Mouse (Mus musculus) midbrain, embryonic 11.5 days (tissue): ENCODE results near the gene Fdxr. TPM values are rescaled to one million over a fixed set of nuclear protein-coding genes. Genes with fewer than 3 reads are reported as not detected.

Source experiments
- ATAC-seq: fragments of 200-750 bp; cut with Nextera tagmentation; 2 replicates; pipeline ENCODE4 v1.8.0; 2017; ENCODE audit warnings: moderate TSS enrichment, moderate library complexity; ENCODE audit not compliant: low FRiP score
- DNase-seq: peaks from one replicate; pipeline ENCODE4 v3.0.0; 2015; ENCODE audit warnings: low spot score; ENCODE audit errors: missing footprints
- H3K27ac ChIP-seq: fragments of 300-500 bp; sonication (generic); 2 replicates; pipeline ENCODE4 v1.5.1; 2014; ENCODE audit warnings: low read depth, low read length
- H3K27me3 ChIP-seq: fragments of 300-500 bp; sonication (generic); 2 replicates; pipeline ENCODE4 v1.6.1; 2014; ENCODE audit warnings: mild to moderate bottlenecking, low read length, moderate library complexity, mixed read lengths; ENCODE audit not compliant: control insufficient read depth, insufficient read depth
- H3K36me3 ChIP-seq: fragments of 300-500 bp; sonication (generic); 2 replicates; pipeline ENCODE4 v1.6.1; 2014; ENCODE audit warnings: mild to moderate bottlenecking, low read length, moderate library complexity, mixed read lengths; ENCODE audit not compliant: control insufficient read depth, insufficient read depth
- H3K4me1 ChIP-seq: fragments of 300-500 bp; sonication (generic); 2 replicates; pipeline ENCODE4 v1.6.1; 2014; ENCODE audit warnings: low read length; ENCODE audit not compliant: control insufficient read depth, insufficient read depth
- H3K4me2 ChIP-seq: fragments of 300-500 bp; sonication (generic); 2 replicates; pipeline ENCODE4 v1.6.1; 2014; ENCODE audit warnings: mild to moderate bottlenecking, moderate library complexity
- H3K4me3 ChIP-seq: fragments of 300-500 bp; sonication (generic); 2 replicates; pipeline ENCODE4 v1.5.1; 2014; ENCODE audit warnings: low read depth, low read length
- H3K9ac ChIP-seq: fragments of 300-500 bp; sonication (generic); 2 replicates; pipeline ENCODE4 v1.6.1; 2014; ENCODE audit warnings: low read length
- H3K9me3 ChIP-seq: fragments of 300-500 bp; sonication (generic); 2 replicates; pipeline ENCODE4 v1.6.1; 2016; ENCODE audit warnings: low read length; ENCODE audit not compliant: control insufficient read depth
- WGBS: fragments of 180-500 bp; shearing (Covaris S2); extraction: QIAGEN DNeasy Blood & Tissue Kit; methylation state at CpG from one replicate; pipeline ENCODE4 v1.1.7; 2014; 5-methylcytosine and 5-hydroxymethylcytosine counted together
- polyA plus RNA-seq: library from polyadenylated mRNA; unstranded; fragments of >200 nt; fragmentation: Nextera tagmentation; extraction: Ambion mirVana; gene quantifications from 2 replicates; pipeline ENCODE4 v1.2.1, GENCODE M21; 2014

The Fdxr gene
- 11.2 and 12.7 TPM in 2 replicates for polyA plus RNA-seq

DNA sequence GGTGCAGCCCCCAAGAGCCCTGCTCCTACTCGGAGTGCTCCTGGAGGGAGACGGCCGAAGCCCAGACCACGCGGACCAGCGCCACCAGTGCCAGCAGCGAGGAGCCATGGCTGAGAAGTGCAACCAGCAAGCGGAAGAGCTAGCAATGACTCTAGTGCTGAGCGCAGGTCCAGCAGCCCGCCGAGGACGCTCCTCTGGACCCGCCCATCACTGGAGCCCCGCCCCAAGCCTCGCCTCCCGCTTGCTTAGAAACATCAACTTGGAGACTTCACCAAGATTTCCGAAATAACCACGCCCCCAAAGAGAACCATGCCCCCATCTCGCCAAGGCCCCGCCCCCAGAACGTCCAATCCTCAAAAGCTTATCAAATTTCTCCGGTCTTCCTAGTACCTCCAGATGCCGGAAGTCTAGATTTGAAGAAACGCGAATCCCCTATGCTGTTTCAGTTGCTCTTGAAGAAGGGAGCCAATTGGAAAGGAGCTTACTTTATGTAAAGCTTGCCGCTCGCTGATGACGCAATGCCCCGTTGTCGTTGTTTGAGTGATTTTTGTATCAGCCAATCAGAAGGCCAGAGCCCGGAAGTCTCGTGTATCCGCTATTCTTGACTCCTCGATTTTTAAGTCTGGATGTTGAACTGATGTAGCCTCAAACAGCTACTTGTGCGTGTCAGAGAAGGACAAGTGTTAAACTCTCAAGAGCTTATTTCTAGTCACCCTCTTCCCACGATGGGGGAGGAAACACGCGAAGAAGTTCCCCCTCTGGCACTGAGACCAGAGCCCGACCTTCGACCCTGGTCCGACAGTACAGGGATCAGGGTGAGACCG is at the start of gene Fdxr:
TSS of gene Fdxr (minus strand) at position 271 of the 824 bp plus-strand sequence.
- peak within 1 kb of the TSS; percentile 45 for H3K4me3 ChIP-seq
- under 1% methylated on average over 42 of the region's 42 CpGs for WGBS
- peak; percentile 95 for ATAC-seq

DNA sequence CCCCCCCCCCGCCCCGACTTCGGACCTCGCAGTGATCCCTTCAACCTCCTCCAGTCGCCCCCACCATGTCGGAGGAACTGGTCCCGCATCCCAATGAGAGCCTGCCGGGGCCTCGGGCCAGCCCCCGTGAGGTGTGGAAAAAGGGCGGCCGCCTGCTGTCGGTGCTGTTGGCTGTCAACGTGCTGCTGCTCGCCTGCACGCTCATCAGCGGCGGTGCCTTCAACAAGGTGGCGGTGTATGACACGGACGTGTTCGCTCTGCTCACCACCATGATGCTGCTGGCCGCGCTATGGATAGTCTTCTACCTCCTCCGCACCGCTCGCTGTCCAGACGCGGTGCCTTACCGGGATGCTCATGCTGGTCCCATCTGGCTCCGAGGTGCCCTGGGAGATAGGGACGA is 46.5 kb upstream of the Fdxr start:
- ATAC-seq, result no peak

More for the DNA sequence above, at the start of gene Fdxr:
- Histone ChIP-seq H3K27ac (peak within 1 kb of the TSS; percentile 38), H3K27me3 (no peaks in the 10 kb centered on the region), H3K9me3 (no peaks in the 10 kb centered on the region), H3K4me2 (peak within 1 kb of the TSS; percentile 69), H3K36me3 (no peaks in the 10 kb centered on the region), H3K4me1 (peaks cover 17% of the 10 kb centered on the region), H3K9ac (peak within 1 kb of the TSS; percentile 77)
- DNase-seq, result peak; percentile 100

DNA sequence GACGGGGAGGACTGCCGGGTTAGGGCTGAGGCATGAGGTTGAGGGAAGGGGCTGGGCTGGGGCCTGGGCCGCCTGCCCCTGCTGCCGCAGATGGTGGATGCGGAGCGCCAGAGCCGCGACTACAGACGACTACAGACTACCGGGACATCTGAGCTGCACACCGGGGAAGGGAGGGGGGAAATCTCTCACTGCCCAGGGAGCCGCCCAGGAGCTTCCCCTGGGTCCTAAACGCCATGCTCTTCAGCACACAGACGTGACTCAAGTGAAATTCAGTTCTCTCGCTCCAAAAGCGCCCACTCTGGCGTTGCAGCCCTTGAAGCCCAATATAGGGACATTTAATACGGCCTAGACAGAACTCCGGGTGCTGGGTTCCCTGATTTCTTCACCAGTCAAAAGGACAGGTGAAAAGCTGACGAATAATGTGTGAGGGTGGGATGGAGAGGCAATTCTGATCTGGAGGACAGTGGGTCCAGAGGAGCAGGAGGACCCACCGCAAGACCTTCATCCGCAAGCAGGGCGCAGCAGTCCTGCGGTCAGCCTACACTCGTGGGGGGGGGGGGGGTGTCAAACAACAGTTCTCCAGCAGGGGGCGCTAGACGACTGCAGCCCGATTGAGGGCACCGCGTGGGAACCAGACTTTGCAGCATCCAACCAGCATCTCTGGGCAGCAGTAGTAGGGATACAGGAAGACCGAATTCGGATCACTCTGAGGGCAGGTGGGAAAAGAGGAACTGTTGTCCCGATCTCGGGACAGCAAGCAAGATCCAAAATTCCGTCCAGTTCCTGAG is 45.2 kb upstream of the Fdxr start, which contains the start of gene Ush1g:
TSS of gene Ush1g (minus strand) at position 136 of the 788 bp plus-strand sequence.
- peaks cover 74% of the 10 kb centered on the region for H3K27me3 ChIP-seq
- peak; percentile 98 for DNase-seq
- H3K36me3 ChIP-seq, result no peaks in the 10 kb centered on the region
- no peak within 1 kb of the TSS for H3K27ac ChIP-seq
- whole genome bisulfite sequencing, result 4% methylated on average over 35 of the region's 35 CpGs
- no peak within 1 kb of the TSS for H3K4me3 ChIP-seq
- peak; percentile 30; the same call in 1 of the 2 replicates for ATAC-seq
- no peak within 1 kb of the TSS for H3K9ac ChIP-seq
- H3K4me2 ChIP-seq, result no peak within 1 kb of the TSS
- peaks cover 13% of the 10 kb centered on the region for H3K4me1 ChIP-seq
- H3K9me3 ChIP-seq, result no peaks in the 10 kb centered on the region

More for the DNA sequence above, 46.5 kb upstream of the Fdxr start:
- Histone ChIP-seq H3K4me1 (peaks cover 6% of the 10 kb centered on the region), H3K4me2 (no peak overlapping the region), H3K9me3 (no peaks in the 10 kb centered on the region), H3K36me3 (no peaks in the 10 kb centered on the region), H3K27ac (no peak overlapping the region), H3K9ac (no peak overlapping the region), H3K27me3 (peaks cover 61% of the 10 kb centered on the region), H3K4me3 (no peak overlapping the region)
- no peak for DNase-seq
- 21% methylated on average over 32 of the region's 32 CpGs for WGBS

- Histone ChIP-seq H3K27me3 (peaks cover 93% of the 10 kb centered on the region), H3K4me1 (peaks cover 13% of the 10 kb centered on the region), H3K27ac (no peak overlapping the region), H3K4me3 (no peak overlapping the region), H3K9me3 (no peaks in the 10 kb centered on the region), H3K9ac (no peak overlapping the region), H3K36me3 (no peaks in the 10 kb centered on the region), H3K4me2 (no peak overlapping the region)
- DNase-seq (no peak), ATAC-seq (peak; percentile 57)
- 8% methylated on average over 18 of the region's 18 CpGs for WGBS
Measured at GRCm38 (mm10) chr11:115319704-115320383, 43.0 kb upstream of the Fdxr start.

DNA sequence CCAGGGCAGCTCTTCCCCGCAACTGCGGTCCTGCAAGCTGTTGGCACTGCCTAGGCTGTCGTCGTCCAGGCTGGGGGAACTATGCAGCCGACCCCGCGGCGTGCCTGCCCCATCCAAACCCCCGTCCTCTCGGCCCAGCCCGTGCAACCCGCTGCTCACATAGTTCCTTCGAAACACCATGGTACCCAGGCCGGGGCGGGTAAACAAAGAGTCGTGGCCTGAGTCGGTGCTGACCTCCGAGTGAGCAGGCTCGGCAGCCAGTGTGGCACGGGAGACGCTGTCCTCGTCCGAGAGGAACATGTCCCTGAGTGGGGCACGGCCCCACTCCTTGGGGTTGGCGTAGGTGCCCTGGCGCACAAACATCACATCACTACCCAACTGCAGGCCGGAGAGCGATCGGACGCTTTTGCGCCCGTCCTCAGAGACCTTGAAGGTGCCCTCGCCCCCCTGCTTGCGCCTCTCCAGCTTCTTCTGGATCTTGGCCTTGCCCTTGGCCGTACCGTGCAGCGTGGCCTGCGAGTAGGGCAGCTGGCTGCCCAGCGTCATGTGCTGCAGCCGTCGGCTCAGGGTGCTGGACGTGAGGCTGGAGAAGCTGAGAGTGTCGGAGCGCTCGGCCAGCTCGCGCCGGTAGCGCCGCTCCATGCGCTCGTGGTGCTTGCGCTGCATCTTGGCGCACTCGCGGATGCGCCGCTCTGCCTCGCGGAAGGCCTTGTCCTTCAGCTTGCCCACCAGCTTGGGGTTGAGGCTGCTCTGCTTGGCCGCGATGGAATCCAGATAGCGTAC is 41.6 kb upstream of the Fdxr start:
- H3K36me3 ChIP-seq, result no peaks in the 10 kb centered on the region
- H3K9me3 ChIP-seq, result no peaks in the 10 kb centered on the region
- no peak overlapping the region for H3K9ac ChIP-seq
- H3K4me1 ChIP-seq, result peaks cover 13% of the 10 kb centered on the region
- H3K27ac ChIP-seq, result no peak overlapping the region
- peak overlapping the region; percentile 6 for H3K4me2 ChIP-seq
- peaks cover 81% of the 10 kb centered on the region for H3K27me3 ChIP-seq
- 0 out of 2 replicates have a peak overlapping the region, but pooled peaks have one; percentile 10 for H3K4me3 ChIP-seq
- no peak for ATAC-seq
- 4% methylated on average over 63 of the region's 63 CpGs for WGBS
- DNase-seq, result peak; percentile 92

- Histone ChIP-seq H3K36me3 (no peaks in the 10 kb centered on the region), H3K9me3 (no peaks in the 10 kb centered on the region), H3K4me2 (no peak overlapping the region), H3K9ac (no peak overlapping the region), H3K4me3 (no peak overlapping the region), H3K27me3 (peaks cover 69% of the 10 kb centered on the region), H3K4me1 (peaks cover 13% of the 10 kb centered on the region), H3K27ac (no peak overlapping the region)
- ATAC-seq, result no peak
- no peak for DNase-seq
- 62% methylated on average over 7 of the region's 7 CpGs for whole genome bisulfite sequencing
Measured at GRCm38 (mm10) chr11:115317204-115317603, 40.4 kb upstream of the Fdxr start.

GRCm38 (mm10) chr11:115314249-115314648 is 37.4 kb upstream of the Fdxr start:
- no peak overlapping the region for H3K27ac ChIP-seq
- DNase-seq, result peak; percentile 81
- WGBS, result 48% methylated on average over 2 of the region's 2 CpGs
- H3K9ac ChIP-seq, result no peak overlapping the region
- H3K4me1 ChIP-seq, result peaks cover 7% of the 10 kb centered on the region
- H3K9me3 ChIP-seq, result no peaks in the 10 kb centered on the region
- H3K27me3 ChIP-seq, result peaks cover 41% of the 10 kb centered on the region
- H3K36me3 ChIP-seq, result no peaks in the 10 kb centered on the region
- no peak overlapping the region for H3K4me2 ChIP-seq
- no peak overlapping the region for H3K4me3 ChIP-seq
- no peak for ATAC-seq

- WGBS, result 79% methylated on average over 1 of the region's 1 CpGs
- no peaks in the 10 kb centered on the region for H3K36me3 ChIP-seq
- H3K4me3 ChIP-seq, result no peak overlapping the region
- H3K27me3 ChIP-seq, result no peaks in the 10 kb centered on the region
- H3K9ac ChIP-seq, result no peak overlapping the region
- ATAC-seq (no peak), DNase-seq (no peak)
- H3K9me3 ChIP-seq, result no peaks in the 10 kb centered on the region
- H3K4me1 ChIP-seq, result 0 out of 2 replicates have a peak, but pooled peaks cover 2% of the 10 kb centered on the region
- no peak overlapping the region for H3K27ac ChIP-seq
- no peak overlapping the region for H3K4me2 ChIP-seq
Measured at GRCm38 (mm10) chr11:115308781-115309180, 31.9 kb upstream of the Fdxr start.
